Mouse (Mus musculus) ZHBTc4 (cell line): Measurements from ENCODE around the gene Dirc2.

ENCODE experiments used
- DNase-seq: peaks from one replicate; pipeline ENCODE4 v3.0.0-alpha.2; 2011; ENCODE audit warnings: low read depth, low spot score

The Dirc2 gene

DNA sequence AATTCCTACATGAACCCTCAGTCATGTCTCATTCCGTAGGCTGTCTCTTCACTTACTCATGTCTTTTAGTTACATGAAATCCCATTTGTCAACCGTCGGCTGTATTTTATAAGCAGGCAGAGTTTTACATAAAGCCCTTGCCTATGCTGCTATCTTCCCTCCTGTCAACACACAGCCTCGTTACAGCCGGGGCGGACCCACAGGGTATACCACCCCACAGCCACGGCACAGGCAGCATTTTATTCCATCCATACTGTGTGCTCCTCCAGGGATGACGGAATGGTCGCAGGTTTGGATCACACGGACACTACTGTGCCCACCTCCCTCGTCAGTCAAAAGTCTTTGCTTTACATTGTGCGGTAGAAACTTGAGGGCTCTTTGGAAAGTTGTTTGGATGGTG lies 28.8 kb downstream of the Dirc2 start:
- DNase-seq = no peak

DNA sequence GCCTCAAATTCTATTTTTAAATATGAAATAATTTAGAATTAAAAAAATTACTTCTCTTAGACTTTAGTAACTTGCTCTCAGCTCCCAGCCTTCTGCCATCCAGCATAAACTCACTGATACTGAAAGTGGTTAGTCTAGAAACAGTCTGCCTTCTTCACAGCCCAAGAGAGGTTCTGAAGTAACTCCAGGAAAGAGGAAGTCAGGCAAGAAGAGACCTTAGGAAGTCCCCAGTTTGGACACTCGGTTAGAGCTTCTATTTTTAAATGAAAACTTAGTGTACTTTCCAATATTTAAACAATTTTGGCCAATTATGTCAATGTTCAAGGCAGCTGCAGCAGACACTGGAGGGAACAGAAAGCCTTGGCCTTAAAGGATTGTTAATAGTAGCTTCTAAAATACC lies 29.6 kb downstream of the Dirc2 start:
- DNase-seq = no peak

DNA sequence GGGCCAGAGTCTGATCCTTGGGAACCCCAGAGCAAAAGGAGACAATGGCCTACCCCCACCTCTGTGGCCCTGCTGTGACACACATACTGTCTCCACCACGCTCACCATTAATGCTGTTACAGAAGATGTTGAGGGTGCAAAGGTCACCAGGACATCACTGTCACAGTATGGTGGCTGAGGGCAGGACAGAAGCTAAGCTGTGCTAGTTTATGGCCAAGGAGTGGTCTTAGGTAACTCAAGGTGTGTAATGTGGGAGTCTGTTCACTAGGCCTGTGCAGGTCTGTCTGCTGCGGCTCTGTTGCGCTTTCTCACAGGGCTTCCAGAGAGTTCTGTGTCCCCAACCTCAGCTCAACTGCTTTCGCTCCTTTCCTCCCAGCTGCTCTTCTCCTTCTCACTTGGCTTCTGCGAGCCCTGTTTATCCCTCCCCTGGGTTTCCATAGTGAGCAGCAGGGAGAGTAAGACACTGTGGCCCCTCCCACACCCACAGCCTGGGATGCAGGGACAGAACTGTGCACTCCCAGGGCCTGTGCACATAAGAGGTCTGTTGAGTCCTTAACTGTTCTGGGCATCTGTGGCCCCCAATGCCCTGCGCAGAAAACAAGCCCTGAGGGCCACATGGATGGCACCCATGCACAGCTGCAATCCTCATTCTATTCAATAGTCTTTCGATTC lies 30.9 kb downstream of the Dirc2 start:
- peak; percentile 27 for DNase-seq

DNA sequence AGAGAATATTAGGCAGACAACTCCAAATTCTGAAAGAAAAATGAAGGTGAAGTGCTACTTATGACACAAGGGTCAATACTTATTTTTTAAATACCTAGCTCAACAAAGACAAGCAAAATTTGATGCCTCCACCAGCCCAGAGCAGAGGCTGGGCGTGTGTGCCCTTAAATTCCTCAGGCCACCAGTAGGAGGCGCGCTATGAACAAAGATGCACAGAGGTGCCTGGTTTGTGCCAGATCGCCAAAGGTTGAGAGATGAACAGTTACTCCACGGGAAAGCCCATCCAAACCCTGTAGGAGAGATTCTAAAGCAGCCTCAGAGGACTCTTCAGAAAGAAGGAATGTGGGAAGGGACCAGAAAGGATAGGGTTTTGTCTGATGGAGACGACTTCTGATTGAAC lies 35.1 kb downstream of the Dirc2 start:
- peak; percentile 86 for DNase-seq

DNA sequence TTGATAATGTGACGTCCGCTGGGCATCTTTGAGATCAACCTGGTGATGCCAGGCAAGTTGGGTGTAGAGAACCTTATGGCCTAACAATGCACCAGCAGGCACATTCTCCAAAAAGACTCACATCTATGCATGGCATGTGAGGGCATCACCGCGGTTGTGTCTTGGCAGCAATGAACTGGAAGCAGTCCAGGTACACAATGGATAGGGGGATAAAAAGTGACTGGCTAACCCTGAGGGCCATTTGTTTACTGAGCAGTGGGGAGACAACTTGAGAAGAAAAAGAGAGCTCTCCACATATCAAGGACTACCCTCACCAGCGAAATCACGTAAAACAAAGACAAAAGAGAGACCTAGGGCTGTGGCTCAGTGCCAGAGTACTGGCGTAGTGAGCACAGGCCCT lies 37.1 kb downstream of the Dirc2 start:
- DNase-seq = no peak

DNA sequence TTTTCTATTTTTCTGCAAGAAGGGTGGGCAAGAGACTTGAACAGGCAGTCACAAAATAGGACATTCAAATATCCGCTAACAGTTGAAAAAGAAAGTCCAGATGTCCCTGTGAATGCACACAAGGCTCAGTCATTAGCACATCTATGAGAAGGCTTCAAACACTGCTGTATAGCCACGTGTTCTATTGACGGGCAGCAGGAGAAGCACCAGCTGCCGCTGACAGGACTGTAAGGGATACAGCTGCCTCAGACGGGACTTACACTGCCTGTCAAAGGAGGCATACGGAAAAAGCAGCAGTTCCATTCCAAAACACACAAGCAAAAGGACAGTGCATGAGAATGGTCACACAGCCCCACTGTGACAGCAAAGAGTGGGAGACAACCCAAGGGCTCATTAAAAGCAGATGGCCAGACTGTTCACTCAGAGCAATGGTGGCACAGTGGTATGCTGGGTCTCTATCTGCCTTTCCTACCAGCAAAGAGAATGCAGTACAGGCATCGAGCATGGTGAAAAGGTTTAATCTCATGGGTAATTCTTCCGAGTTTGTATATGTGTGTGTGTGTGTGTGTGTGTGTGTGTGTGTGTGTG lies 39.9 kb downstream of the Dirc2 start:
- DNase-seq = peak; percentile 78

DNA sequence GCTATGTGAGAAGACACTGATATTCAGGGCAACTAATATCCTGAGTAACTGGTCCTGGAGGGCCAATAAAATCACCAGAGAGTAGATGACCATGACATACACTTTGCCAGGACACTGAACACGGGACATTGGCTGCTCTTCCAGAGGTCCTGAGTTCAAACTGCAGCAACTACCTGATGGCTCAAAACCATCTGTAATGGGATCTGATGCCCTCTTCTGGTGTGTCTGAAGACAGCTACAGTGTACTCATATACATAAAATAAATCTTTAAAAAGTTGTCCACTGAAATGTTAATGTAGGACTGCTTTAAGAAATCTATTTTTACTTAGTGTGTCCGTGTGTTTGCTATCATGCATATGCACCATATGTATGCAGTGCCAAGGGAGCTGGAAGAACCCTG lies 42.6 kb downstream of the Dirc2 start:
- DNase-seq = no peak

DNA sequence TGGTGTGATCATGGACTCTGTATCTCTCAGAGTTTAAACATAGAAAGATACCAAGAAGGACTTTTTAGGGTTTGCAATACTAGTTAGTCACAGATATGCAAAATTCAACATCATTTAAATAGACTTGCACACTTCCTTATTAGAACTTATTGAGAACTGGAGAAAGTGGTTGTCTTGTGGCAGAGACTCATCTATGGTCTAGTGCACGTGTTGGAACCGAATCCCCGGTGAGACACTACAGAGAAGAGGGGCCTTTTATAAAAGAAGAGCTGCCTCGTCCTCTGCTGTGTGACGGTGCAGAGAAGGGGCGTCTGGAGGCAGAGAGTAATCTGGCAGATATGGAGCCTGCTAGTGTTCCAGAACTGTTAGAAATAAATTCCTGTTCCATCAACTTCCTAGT lies 44.6 kb downstream of the Dirc2 start:
- no peak for DNase-seq

DNA sequence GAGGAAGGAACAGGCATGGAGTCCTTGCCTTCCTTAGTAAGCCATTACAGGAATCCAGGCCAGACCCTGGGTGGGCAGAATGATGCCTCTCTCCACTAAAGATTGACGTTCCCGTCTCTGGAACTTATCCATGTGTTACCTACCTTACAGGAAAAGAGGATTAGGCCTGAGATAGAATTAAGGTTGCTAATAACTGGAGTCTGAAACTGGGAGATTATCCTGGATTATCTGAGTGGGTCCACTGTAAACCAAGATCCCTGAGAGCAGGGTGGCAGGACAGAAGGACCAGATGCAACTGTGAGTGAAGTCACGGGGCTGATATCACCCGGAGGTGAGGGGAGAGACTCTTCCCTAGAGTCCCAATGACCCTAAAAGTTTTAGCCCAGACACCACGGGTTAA lies 51.4 kb downstream of the Dirc2 start:
- DNase-seq = no peak

DNA sequence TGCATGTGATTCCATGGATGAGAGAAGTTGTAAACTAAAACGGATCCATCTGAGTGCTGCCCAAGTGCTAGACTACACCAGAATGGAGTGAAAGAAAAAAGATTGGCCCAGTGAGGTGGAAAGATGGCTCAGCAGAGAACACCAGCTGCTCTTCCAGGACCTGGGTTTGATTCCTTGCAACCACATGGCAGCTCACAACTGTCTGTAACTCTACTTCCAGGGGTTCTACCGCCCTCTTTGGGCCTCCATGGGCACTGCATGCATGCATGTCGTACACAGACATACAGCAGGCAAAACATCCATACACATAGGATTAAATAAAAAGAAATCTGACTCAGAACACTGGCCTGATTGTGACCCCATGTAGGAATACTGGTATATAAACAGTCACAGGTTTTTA lies 52.9 kb downstream of the Dirc2 start:
- peak; percentile 52 for DNase-seq

DNA sequence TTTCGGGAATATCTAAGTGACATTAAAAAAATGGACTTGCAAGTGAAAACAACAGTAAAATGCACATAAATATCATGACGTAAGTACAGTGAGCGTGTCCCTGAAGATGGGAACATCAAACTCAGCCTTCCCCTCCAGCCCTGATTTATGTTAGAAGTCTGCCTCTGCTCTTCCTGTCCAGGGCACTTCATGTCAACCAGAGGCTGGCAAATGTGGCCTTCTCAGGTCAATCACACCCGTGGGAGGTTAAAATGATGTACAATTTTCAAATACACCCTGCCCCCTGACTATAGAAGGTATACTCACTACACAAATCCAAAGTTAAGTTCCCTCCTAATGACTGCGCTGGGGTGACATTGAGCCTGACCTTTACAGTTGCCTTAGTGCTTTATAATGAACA lies 53.4 kb downstream of the Dirc2 start:
- DNase-seq = no peak

DNA sequence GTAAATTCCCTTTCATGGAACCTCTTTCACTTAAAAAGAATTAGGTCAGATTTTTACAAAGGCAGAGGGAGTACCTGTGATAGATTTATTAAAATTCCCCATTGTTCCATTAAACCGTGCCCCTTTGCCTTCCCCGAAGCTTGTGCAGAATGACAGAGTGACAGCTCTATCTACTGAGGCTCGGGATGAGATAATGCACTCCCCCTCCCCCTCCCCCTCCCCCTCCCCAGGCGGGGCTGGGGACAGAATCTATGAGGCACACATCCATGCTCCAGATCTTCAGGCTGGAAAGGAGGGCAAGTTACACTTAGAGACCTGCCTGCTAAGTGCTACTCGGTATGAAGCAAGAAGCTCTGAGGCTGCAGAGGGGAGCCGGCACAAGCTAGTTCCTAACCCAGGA lies 53.8 kb downstream of the Dirc2 start:
- DNase-seq = no peak

DNA sequence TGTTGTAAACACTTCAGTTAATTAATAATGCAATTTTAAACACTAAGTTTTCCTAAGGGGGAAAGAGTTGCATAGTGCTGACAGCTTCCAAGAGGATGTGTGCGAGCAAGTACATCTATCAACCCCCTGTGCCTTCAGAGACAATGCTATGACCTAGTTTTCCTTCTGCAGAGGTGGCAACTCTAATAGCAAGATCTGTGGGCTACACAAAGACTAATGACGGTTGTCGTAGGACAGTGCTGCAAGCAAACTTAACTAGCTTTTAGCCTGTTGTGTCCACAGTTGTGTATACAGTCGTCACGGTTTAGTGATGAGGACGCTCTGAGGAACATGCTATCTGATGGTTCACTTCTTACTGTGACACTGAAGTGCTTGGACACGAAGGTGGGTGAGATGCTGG lies 54.5 kb downstream of the Dirc2 start:
- no peak for DNase-seq

DNA sequence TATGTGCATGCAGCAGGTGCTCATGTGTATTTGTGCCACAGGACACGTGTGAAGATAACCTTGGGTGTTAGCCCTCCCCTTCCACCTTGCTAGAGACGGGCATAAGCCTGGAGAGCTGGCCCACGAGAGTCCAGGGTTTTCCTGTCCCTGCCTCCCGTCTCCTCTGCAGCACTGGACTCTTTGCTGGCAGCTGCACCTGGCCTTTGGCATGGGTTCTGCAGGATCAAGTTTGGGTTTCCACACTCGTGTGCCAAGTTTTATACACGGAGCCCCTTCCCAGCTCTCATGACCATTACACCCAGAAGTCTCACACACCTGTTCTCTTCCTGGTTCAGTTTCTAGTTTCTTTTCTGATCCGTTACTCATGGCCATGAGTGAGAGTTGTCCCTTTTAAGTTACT lies 55.5 kb downstream of the Dirc2 start:
- no peak for DNase-seq

DNA sequence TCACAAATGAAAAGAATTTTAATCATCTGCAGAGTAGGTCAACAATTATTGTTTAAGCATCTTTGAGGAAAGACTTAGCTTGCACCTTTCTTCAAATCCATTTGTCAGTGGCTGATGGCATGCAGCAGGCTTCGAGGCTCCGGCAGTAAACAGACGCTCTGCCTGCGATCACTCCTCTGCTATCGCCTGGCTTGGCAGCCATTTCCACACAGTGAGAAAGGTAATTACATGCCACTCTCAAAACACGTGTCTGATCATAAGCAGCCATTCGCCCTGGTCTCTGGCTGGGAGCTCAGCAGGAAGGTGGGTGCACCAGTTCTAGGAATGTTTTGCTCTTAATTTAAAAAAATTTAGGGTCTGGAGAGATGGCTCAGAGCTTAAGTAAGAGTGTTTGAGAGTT lies 58.2 kb downstream of the Dirc2 start:
- no peak for DNase-seq

DNA sequence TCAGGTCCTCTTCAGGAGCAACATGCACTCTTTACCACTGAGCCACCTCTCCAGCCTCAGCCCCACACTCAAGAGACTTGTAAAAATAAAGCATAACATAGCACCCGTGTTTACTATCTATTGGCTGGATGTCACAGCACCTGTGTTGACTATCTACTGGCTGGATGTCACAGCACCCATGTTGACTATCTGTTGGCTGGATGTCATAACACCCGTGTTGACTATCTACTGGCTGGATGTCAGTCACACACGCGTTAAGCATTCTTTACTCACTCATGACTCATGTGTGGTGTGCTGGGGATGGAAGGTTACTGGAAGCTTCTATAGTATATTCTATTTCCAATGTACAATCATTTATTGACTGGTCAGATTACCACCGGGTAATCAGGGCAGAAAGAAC lies 62.2 kb downstream of the Dirc2 start:
- no peak for DNase-seq

DNA sequence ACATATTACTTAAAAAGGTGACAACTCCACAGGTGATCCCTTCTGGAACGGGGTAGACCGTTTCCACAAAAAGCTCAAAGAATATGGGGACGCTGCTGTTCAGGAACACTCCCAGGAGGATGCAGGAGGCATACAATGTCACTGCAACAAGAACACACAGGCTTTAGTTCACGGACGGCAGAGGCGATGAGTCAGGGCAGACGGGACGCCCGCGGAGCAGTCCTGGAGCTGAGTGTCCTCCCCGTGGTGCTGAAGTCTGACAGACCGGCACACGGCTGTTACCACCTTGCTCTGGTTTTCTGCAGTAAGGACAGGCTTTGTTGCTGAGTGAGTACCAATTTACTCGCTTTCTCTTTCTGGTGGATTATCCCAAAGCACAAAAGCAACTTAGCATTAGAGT lies 64.4 kb downstream of the Dirc2 start:
- peak; percentile 61 for DNase-seq

DNA sequence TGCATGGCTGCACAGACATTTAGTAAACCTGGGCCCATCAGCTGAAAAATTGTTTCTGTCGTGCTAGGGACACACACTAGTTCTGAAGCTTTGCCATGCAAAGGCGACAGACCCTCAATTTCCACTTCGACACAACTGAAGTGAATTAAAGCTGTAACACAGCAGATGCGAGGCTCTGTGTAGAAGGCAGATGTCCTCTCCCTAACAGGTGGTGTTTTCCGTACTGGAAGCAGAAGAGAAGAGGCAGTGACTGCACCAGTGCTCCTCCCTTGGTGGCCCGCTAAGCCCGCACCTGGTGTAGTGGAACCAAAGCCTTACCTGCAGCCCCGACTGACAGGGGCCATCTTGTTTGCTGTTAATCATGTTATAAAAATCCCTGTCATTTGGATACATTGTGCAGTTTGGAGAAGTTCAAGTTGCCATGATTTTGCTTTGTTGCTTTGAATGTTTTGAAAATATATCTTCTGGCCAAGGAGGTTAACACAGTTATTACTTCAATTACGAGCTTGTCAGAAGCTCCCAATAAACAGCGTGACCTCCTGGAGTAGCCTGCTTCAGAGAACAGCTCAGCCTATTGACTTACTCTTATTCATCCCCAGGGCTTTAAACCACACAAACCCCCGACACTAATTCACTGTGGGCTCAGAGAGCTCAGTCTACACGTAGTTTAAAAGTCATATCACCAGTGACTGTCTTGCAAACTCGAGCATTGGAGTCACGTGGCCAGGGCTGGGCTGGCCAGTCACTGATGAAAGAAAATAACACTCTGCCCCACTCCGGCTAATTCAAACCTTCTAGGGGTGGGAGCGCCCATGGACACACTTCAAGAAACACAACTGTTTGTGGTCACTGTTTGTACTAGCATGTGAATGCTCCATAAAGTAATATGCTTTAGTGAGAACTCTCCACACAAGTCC lies 65.1 kb downstream of the Dirc2 start:
- DNase-seq = no peak

DNA sequence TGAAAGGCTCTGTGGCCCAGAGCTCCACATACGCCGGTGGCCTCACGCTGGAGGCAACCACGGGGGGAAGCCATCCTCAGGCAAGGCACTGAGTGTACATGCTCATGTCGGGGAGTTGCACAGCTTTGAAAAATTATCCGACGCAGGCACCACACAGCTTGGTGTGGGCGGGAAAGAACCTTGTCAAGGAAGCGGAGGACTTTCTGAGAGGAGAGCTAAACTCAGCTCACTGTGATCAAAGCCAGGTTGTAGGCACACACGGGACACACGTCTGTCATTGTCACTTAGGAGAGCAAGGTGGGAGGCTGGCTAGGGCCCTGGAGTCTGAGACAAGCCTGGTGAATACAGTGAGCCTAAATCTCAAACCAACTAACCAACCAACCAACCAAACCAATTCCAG lies 67.3 kb downstream of the Dirc2 start:
- no peak for DNase-seq

DNA sequence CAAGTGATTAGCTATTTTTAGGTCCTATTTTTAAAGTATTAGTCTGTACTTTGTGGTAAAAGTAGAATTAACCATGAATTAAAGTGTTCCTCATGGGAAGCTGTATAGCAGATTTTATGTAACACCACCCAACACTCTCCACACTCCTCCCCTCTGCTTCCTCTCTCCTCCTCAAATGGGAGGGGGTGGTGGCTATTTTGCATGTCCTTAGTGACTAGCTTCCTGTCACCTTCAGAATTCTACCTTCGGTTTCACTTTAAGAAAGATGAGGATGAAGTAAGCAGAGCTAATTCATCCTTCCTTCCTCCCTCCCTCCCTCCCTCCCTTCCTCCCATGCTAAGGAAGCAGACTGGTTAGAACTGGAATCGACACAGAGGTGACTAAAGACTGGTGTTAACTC lies 73.1 kb downstream of the Dirc2 start:
- peak; percentile 29 for DNase-seq

DNA sequence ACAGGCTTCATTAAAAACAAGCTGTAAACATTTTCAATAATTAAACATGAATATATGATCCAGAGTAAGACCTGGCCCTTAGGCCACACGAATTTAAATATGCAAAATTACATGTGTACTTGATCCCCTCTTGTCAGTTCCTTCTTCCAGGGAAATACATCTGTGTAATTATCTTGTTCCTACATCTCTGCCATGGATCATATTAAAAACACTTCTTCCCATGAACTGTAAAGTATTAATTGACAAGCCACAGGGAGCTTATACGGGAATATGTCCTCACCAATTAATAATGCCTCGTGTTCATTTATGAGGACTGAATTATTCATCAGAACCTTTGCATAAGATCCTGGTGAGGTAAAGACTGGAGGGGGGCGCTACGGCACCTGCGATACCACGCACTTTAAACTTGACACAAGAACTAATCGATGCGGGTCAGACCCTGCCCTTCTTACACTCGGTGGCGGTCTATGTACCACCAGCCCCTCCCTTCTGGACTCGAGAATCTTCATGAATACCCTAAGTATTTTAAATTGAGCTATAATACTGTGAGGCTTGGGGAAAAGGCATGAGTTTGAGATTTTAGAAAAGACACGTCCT lies 74.8 kb downstream of the Dirc2 start:
- DNase-seq = no peak

DNA sequence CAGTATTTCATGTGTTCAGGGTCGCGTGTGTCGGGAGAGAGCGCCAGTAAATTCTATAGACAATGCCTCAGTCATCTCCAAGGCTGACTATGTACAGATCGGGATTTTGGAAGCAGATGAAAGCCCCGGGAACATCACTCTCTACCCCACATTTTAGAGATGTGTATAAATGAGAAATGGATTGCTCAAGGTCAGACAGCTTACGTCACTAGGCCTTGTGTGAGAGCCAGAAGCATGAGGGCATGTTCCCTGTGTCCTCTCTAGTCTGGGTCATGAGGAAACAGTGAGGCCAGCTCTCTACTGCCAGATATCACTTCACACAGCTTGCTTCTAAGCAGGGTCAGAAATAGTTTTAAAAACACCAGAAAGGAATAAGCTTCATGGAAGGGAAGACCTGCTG lies 77.5 kb downstream of the Dirc2 start:
- DNase-seq = no peak

DNA sequence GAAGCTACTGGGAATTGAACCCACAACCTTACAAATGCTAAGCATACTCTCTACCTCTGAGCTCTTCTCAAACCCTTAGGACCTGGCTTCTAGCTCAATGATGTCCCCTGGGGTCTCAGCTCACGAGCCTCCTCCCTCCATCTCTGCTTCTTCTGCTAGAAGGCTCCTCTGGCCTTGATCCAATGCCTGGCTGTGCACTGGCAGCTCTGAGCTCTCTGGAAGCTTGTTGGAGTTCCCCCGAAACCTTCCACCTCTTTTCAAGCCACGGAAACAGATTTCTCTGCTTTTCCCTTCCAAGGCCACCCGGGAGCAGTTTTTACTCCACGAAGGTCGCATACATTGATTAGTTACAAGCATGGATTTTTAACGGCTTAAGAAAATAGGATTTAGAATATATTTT lies 82.7 kb downstream of the Dirc2 start:
- no peak for DNase-seq
